Mouse (Mus musculus) inflammation-experienced regulatory T-cells, adult 6 months (primary cell): ENCODE measurements around the gene Svep1. TPM values are rescaled to one million over a fixed set of nuclear protein-coding genes. Genes with fewer than 3 reads are reported as not detected.

Source experiments
- ATAC-seq: one replicate; pipeline ENCODE4 v1.8.0; 2017
- polyA plus RNA-seq, 3 experiments: library from polyadenylated mRNA; unstranded; fragments of 100-300 nt; shearing (Covaris generic); gene quantifications; one replicate each; pipeline ENCODE4 v1.2.1; 2017

Gene Svep1
- under 1 TPM in 1 of 3 experiments, not detected in 2; 0.04 TPM for polyA plus RNA-seq

DNA sequence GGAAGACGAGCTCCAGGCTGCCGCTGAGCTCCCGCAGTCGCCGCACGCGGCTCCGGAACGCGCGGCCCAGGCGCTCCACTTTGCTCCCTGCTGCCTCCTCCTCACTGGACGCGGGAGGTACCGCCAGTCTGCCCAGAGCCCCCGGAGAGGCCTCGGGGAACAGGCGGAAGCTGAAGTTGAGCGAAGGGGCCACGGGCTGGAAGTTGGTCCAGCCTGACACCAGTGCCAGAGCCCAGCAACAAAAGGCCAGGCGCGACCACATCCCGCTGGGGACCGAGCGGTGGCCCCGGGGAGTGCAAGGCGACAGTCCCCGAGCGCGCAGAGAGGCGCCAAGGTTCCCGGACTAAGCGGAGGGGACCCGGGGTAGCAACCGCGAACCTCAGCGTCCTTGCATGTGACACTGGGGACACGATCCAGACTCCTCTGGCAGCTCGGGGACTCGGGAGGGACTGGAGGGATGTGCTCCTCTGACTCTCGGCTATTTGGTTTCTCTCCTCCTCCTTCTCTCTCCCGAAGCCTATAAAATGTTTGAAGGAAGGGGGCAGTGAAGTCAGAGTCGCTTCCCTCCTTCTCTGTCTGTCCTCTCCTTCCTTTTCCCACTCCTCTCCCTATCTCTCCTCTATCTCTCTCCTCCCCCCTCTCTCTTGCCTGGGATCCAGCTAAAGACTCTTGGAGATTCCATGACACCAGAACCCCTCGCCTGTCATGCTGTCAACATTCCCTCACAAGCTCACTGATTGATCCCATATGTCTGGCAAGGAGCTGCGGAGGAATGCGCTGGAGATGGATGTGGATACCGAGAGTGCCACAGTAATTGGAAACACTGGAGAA is at the start of gene Svep1:
Gene Svep1, minus strand, starts transcription at position 745 of the 831 bp plus-strand sequence.
- ATAC-seq, result no peak

DNA sequence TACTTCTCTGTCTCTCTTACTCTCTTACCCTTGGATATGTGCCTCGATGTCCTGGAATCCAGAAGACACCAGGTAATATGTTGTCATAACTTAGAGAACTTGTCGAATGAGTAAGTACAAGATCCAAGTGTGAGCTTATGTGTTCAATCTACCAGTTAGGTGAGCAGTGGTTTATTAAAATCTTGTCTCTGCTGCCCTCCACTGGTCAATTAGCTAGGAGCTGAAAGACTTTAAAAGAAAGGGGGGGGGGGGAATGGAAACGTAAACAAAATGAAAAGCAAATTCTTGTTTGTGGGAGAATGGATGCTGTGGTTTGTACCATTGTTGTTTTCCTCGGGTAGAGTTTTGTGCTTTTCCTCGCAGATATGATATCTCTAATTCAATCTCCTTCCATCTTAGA is 46.8 kb upstream of the Svep1 start:
- ATAC-seq, result peak; percentile 41

DNA sequence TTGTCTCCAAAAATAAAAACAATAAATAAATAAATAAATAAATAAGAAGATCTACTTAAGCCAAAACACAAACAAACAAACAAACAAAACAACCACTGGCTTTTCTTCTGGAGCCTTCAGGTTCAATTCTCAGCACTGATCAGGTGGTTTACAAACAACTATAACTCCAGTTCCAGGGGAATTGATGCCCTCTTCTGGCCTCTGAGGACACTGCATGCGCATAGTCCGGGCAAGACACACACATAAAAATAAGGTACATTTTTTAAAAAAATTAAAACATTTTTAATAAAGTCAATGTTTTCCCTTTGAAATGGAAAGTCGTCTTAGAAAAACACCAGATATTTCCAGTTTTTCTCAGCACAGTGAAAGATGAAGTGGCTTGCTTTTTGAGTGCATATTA is 45.7 kb upstream of the Svep1 start:
- ATAC-seq, result no peak

DNA sequence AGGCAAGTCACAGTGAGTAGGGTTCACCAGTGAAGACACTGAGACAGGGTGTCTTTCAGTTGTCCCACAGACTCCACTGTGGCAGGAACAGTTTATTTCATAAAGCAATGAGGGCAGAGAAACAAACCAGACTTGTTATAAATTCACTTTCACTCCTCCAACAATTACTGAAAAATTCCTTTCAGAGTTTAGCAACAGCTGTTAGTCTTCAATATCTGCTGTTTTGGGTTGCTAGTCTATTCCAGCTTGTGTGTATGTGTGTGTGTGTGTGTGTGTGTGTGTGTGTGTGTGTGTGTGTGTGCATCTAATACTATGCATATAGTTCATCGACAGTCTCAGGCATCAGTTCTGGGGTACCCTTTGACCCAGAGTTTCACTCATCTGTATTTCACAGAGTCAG is 38.9 kb upstream of the Svep1 start:
- ATAC-seq, result no peak

DNA sequence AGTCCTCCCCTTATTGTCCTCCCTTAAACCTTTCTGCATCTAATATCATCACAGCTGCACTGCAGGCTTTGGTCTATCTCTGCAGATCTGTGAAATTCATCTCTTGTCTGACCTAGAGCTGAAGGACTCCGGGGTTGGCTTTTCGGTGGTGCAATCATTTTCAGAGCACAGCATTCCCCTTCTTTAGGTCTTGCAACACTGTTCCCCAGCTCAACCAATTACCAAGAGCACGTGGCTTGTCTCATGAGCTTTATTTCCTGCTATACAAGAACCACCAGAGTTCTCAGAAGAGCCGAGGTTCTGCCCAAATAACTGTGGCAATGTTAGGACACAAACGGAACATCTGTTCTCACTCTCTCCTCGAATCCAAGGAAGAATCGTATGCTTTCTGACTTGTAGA is 33.8 kb upstream of the Svep1 start:
- ATAC-seq, result no peak

DNA sequence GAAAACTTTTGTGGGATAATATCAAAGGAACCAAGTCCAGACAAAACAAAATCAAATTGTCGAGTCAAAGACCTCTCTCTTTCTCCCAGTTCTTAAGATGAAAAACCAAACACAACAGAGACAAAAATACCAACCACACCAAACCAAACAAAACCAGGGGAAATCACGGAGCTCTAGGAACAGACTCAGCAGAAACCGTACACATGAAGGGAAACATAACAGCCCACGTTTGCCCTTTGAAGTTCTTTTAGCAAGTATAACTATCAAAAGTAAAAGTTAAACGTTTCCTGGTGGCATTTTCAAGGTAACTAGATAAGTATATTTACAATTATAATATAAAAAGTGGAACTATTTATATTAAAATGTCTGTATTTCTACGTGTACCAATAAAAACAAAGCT is 29.2 kb upstream of the Svep1 start:
- ATAC-seq, result peak; percentile 63

DNA sequence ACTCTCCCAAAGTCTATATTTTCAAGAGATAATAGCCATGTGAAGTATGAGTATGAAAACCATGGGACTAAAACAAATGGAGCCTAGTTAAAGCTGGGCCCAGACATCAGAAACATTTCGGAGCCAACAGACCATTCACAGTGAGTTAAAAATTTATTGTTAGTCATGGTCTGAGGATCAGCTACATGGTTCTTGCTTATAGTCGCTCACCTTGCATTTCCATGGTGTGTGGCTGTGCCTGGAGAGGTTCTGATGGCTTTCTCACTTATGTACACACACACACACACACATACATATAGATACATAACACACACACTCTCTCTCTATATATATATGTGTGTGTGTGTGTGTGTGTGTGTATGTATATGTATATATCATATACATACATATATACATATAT is 16.8 kb upstream of the Svep1 start:
- no peak for ATAC-seq

DNA sequence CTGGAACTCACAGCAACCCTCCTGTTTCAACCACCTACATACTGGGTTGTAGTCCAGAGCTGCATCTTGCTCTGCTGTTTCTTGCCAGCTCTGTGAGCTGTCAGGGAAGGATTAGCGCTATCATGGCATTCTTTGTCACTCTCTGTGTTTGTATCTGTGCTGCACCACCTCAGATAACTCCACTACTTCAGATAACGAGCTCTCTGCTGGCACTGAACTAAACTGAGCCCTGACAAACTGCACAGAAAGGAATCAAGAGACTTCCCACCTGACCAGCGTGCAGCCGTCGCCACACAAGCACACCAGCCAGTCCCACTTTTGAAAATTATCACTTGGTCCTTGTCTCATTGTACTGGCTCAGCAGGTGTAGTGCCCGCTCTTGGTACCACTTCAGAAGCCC is 4.7 kb upstream of the Svep1 start:
- ATAC-seq, result no peak

DNA sequence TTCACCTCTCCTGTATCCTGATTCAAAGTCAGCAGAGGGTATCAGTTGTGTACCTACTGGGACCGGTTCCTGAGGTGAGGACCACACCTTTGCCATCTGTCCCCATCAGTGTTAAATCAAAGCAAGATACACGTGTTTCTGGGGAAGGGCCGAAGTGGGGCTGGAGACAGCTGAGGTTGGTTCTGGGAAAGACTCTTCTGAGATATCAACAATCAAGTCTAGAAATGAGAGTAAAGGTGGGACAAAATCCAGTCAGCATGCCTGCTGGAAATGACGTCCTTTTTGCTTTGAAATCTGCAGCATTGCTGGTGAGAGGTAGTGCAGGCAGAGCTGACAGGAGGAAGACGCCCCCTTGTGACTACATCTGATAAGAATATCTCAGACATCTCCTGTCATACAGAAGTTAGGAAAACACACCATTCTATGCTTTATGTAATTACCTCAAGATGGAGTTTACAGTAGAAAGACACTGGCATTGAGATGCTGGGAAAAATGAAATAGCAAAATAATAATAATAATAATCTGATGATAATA is 4.0 kb upstream of the Svep1 start:
- ATAC-seq, result no peak

DNA sequence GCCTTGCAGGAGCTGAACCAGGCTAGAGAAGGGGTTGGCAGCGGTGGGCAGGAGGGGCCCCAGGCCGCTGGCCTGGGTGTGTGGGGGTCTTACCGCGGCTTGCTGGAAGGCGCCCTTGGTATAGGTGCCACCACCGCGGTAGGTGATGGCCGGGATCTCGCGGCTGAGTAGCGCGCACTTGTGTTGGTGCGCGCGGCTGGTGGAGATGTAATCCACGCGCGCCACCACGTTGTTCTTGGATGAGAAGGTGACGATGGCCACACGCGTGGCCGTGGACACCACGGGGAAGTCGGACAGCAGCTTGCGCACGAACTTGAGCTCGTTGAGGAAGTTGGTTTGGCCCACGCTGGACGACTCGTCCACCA is 927 bp downstream of the Svep1 start:
- ATAC-seq, result no peak

DNA sequence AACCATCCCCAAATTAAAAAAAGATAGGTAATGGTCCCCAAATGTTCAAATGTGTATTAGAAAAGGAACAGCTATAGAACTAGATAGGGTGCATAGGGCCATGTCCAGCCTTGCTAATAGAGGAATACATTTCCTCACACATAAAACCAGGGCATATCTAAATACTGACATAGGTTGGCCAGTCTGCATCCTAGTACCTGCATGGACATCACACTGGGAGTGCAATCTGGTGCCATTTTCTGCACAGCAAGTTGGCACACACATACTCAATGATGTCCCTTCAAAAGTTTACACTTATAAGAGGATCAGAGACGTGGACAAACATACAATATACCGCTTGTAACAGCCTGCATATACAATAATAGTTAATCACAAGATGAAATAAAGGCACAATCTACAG is 5.0 kb downstream of the Svep1 start:
- ATAC-seq, result no peak

DNA sequence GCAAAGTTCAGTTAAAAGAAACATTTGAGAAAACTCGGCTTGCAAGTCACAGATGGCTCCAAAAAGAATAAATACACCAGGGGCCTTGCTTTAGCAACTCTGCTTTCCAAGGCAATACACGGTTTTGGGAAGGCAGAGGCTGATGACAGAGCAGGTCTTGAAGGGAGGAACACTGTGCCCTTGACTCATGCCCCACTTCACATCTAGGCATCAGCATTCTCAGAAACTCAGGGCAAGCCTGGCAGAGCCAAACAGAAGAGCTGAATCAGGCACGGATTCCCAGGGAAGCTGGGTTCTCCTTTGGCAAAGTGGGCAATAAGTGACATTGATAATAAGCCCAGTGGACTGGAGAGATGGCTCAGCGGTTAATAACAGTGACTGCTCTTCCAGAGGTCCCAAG is 5.8 kb downstream of the Svep1 start:
- ATAC-seq, result no peak

DNA sequence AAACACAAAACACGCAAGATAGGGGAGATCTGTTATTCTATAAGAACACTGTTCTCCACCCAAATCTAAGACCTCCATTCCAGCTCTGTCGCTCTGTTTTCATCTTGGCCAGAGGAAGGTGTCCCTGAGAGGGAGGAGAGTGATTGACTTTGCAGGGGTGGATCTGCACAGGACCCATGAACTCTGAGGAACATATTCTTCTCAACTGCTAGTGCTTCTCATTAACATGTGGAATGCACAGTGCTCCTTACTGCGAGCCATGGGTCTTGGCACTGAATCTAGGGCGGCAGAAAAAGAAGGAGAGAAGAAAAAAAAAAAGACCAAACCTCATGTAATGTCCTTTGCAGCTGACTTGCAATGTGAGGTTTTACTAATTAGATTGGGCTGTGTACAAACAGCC is 9.4 kb downstream of the Svep1 start:
- ATAC-seq, result no peak

DNA sequence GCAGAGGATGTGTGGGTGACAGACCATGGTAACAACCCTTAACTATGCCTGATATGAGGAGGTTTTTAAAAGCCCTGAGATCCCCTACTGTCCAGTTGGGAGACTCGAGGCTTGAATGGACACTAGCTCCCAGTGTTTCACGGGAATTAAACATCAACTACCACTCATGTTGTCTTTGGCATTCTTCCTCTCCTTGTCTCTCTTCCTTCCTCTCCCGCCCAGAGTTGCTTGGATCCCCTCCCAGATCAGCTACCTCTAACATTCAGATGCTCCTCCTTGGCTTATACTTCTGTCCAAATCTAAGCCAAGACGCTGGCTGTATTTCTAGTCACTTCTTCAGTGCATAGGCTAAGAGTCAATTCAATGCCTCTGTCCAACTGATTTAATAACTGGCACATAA is 9.9 kb downstream of the Svep1 start:
- no peak for ATAC-seq

DNA sequence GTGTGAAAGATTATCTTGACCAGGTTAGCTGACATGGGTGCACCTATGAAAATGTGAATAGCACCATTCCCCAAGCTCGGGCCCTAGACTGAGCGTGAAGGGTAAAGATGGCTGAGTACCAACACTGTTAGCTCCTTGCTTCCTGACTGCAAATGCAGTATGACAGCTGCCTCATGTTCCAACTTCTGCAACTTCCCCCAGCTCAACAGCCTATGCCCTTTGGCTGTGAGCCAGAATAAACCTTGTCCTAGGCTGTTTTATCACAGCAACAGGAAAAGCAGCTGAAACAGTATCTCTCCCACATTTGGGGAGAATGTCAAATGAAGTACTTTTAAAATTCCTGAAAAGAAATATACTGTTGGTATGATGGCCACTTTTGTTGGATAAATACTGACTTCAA is 10.7 kb downstream of the Svep1 start:
- no peak for ATAC-seq

DNA sequence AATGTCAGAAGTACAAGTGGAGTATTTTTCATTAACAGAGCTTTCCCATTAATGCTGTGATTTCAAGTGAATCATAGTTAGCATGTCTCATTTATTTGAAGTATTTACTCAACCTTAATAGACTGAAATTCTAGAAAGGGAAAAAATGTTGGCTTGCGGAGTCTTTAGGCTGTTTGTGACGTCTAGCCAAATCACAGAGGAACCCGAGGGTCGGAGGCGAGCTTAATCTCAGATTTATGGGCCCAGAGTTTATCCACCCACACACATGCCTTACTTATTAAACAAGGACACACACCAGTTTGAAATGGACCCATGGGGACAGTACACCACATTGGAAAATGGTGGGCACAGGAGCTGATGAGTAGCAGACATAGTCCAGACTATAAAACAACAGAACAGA is 17.4 kb downstream of the Svep1 start:
- no peak for ATAC-seq

DNA sequence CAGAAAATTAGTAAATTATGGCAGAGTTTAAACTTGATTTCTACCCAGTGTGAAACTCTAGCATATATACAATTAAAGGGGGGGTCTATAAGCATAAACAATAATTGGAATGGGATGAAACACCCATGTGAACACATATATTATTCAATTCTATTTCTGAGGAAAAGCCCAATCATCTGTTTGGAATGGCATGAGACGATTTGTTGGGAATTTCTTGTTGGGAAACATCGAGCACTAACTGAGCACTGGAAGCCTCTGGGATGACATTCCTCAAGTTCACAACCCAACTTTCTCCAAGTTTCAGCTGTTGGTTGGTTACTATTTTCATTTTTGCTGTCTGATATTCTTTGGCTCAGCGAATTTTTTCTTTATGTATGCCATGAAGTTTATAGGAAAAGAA is 21.3 kb downstream of the Svep1 start:
- ATAC-seq, result no peak

DNA sequence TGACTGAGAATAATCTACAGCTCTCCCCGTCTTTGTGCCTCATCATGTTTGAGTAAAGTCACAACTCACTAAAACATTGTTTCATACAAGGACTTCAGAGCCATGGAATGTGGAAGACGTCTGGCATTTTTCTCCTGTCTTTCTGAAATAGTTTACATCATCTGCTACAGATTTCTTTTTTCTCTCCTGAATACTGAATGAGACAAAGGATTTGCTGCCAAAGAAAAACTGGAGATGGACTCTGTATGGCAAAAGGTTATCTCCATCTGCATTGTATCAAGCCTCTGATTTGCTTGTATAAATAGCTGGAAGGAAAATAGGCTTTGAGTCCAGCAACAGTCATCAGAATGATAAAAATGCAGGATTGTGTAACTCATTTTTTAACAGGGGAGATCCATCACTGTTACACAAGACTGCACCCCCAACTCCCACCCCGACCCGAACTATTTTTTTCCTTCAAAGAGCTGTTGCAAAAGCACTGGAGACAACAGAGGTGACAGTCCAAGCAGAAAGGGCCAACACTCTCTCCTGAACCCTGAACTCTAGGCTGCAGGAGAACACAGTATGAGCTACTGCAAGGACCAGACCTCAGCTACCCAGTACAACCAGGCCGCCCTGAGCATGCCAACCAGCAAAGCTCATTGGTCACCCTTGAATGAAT is 21.8 kb downstream of the Svep1 start:
- ATAC-seq, result no peak

DNA sequence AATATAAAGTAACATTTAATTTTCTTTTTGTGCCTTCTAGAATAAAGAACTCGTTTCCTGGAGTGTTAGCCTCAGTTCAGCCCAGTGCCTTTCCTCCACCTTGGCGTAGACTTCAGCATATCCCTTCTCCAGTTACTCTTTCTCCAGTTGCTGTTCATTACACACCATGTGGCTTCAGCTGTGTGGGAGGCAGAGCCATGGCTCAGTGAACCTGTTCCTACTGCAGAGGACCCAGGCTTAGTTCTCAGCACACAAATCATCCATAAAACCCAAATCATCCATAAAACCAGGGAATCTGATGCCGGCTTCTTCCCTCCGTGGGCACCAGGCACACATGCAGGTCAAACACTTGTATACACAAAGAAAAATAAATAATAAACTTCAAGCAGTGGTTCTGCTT is 22.8 kb downstream of the Svep1 start:
- no peak for ATAC-seq

DNA sequence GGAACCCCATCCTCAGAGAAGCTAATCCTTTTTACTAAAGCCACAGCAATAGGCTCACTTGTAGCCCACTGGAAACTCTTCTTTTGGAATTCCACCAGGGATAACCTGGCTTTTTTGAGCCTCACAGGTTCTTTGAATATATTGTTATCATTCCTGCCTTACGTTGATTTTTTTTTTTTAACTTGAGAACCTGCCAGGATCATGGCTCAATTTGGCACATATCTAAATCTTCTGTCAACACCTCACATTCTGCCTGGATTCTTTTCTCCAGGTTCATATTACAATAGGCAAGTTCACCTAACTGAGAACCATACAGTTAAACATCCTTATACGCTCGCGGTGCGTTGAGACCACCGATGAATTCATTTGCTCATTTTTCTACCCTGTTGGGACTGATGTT is 28.2 kb downstream of the Svep1 start:
- ATAC-seq, result no peak

DNA sequence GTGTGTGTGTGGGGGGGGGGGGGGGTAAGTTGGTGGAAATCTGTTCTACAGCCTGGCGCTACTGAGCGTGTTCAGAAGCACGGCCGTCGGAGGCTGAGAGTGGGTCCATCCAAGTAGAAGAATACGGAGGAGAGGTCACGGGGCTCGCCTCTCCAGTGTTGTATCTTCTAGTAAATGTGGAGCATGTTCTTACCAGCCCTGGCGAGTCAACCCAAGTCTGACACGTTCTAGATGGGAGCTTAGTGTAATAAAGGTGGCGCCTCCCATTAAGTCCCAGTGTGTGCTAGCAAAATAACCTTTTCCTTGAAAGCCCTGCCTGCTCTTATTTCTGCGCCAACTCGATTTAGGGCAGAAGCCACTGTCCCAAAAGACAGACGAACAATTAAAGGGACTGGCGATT is 29.4 kb downstream of the Svep1 start:
- no peak for ATAC-seq

DNA sequence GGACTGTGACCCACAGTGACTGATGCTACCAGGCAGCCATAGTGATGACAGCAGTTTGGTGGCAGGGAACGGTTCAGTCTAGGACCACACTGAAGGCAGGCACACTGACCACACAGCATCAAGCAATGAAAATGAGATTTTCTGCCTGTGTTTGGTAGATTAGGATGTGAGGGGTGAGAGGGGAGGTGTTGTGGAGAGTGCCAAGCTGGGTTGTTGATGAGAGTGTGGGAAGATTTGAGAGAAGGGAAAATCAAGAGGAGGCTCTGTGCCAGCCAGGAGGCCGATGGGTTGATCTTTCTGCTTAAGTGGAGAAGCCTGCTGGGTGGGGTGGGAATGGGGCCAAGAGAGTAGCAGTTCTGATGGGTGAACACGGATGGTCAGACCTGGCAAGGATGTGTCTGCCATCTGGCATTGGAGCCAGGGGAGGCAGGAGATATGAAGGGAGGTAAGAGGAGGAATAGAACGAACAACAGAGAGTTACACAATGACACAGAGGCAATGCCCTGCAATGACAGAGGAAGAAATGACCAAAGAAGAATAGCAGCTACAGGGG is 32.1 kb downstream of the Svep1 start:
- no peak for ATAC-seq

DNA sequence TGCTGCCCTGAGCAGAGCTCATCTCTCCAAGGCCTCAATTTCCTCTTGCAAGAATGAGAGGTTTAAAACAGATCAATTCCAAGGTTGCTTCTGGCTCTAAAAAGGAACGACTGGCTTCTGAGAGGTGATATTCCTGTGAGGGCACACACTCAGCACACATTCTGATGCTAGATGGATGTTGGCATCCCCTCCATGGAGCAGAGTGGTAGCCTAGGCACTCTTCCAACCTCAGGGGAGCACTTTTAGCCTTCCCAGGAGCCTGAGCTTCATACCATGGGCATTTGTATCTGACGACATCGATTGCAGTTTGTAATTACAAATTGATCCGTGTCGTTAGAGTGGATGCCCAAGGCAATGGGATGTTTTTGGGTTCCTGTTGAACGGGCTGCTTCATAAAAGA is 33.3 kb downstream of the Svep1 start:
- no peak for ATAC-seq

DNA sequence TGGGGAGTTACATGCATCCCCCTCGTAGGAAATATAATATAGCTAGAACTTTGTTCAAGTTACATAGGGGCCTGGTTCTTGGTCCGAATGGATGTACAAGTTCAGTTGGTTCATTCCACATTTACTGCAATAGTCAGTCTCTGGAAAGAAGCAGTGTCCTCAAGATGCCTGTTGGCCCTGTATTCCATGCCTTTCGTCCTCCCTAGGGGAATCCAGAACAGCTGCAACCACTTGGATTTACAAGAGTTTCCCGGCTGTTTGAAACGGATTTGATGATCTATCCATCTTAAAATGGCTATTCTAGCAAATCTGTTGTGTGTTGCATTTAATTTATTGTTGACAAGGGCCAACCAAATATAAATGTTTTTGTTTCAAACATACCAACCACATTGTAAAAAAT is 36.2 kb downstream of the Svep1 start:
- no peak for ATAC-seq
